Mouse (Mus musculus) bone marrow macrophage, adult 2 months (primary cell): ENCODE measurements around the gene Dll4.

Experiments
- CTCF ChIP-seq: IDR thresholded peaks from 2 replicates; pipeline ENCODE4 v1.5.1; 2012; ENCODE audit warnings: low read depth, mild to moderate bottlenecking, low read length, moderate library complexity
- POLR2A ChIP-seq: IDR thresholded peaks from 2 replicates; pipeline ENCODE4 v1.6.1; 2012; ENCODE audit warnings: mild to moderate bottlenecking, low read depth, low read length, borderline replicate concordance

GRCm38 (mm10) chr2:119335535-119335934, 10.0 kb downstream of the Dll4 start:
- TF ChIP-seq CTCF: no peak
- no peak for TF ChIP-seq POLR2A
